Mouse (Mus musculus) layer of hippocampus, postnatal 14 days (tissue): ENCODE data around the gene Tmem50b. TPM values are rescaled to one million over a fixed set of nuclear protein-coding genes. Genes with fewer than 3 reads are reported as not detected.

Experiments
- DNase-seq, 2 experiments: peaks; one replicate each; pipeline ENCODE4 v3.0.0; 2021 to 2022; ENCODE audit warnings: low spot score in 2 of 2, mixed read lengths in 1 of 2
- total RNA-seq, 2 experiments: library from RNA; stranded (reverse); gene quantifications; 2 replicates each; pipeline ENCODE4 v1.2.3; 2021

The Tmem50b gene
- total RNA-seq, 2 experiments from 2014 or later = 126 to 142 TPM

- no peak for DNase-seq
These were observed 13.6 kb upstream of the Tmem50b start for GRCm38 (mm10) chr16:91611248-91611647.

GRCm38 (mm10) chr16:91609501-91610245, 12.1 kb upstream of the Tmem50b start:
- no peak for DNase-seq

GRCm38 (mm10) chr16:91606958-91607357, 9.4 kb upstream of the Tmem50b start:
- no peak for DNase-seq

GRCm38 (mm10) chr16:91605156-91605555, 7.6 kb upstream of the Tmem50b start:
- DNase-seq = no peak

GRCm38 (mm10) chr16:91601693-91602092, 4.1 kb upstream of the Tmem50b start:
- DNase-seq = no peak

- no peak for DNase-seq
These were observed 3.5 kb upstream of the Tmem50b start for GRCm38 (mm10) chr16:91601081-91601480.

- DNase-seq = no peak
These were observed 1.6 kb upstream of the Tmem50b start for GRCm38 (mm10) chr16:91599242-91599641.

- peak in 1 of 2 experiments; percentile 26 for DNase-seq
These were observed 575 bp downstream of the Tmem50b start for GRCm38 (mm10) chr16:91596779-91597671.

- no peak for DNase-seq
These were observed 1.2 kb downstream of the Tmem50b start for GRCm38 (mm10) chr16:91596397-91596778.

- peak; percentile 54 to 71 for DNase-seq
These were observed 2.5 kb downstream of the Tmem50b start for GRCm38 (mm10) chr16:91595076-91595475.

- no peak for DNase-seq
These were observed 4.3 kb downstream of the Tmem50b start for GRCm38 (mm10) chr16:91593262-91593661.

GRCm38 (mm10) chr16:91592162-91592561, 5.4 kb downstream of the Tmem50b start:
- DNase-seq = no peak

- DNase-seq = no peak
These were observed 8.9 kb downstream of the Tmem50b start for GRCm38 (mm10) chr16:91588703-91589102.

- DNase-seq = no peak
These were observed 9.7 kb downstream of the Tmem50b start for GRCm38 (mm10) chr16:91587730-91588453.

- no peak for DNase-seq
These were observed 11.4 kb downstream of the Tmem50b start for GRCm38 (mm10) chr16:91586244-91586643.

- no peak for DNase-seq
These were observed 12.0 kb downstream of the Tmem50b start for GRCm38 (mm10) chr16:91585617-91586016.

- peak in 1 of 2 experiments; percentile 33 for DNase-seq
These were observed 15.3 kb downstream of the Tmem50b start for GRCm38 (mm10) chr16:91582307-91582706.

- peak; percentile 31 to 63 for DNase-seq
These were observed 18.4 kb downstream of the Tmem50b start for GRCm38 (mm10) chr16:91578980-91579720.

- no peak for DNase-seq
These were observed 22.4 kb downstream of the Tmem50b start for GRCm38 (mm10) chr16:91575151-91575550.

- DNase-seq = no peak
These were observed 26.5 kb downstream of the Tmem50b start for GRCm38 (mm10) chr16:91571105-91571504.

- DNase-seq = no peak
These were observed 28.6 kb downstream of the Tmem50b start for GRCm38 (mm10) chr16:91568960-91569359.
